8 mouse cellular contexts compared by ENCODE assay signal in the genomic region with DNA sequence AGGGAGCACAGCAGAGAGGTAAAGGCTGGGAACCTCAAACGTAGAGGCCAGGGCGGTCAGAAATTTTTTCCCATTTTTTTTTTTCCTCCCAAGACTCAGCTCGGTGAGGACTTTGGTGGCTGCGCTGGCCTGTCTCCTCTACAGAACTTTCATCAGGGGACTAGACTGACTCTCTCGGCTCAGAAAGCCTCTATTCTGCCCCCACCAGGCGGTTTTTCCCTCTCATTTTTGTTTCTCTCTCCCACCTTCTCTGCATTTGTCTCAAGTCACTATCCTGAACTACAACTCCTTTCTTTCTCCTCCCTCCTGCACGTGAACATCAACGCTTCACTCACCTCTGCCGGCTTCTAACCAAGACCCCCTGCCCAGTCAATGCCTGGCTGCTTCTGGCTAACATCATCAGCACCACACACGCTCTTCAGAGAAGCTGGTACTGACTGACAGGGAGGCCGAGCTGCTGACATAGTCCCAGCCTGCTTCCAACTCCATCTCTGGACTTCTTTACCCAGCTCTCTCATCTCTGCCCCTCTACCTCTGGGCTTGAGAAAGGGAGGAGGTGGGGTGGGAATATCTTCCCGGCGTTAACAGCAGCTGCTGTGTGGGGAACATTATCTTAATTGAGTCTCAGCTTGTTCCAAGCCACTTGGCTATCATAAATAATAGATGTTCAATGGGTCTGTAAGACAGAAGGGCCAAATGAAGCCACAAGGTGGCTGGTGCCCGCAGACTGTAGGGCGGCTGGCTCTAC.
A peak's percentile ranks its signal among the peaks of the same experiment; 100 is the strongest.
DNase-seq lines count a peak whose midpoint lies in the region; ATAC-seq and TF ChIP-seq lines count a peak whose summit lies in the region.

No protein-coding gene starts in this region.

- peak; percentile 48 for TF ChIP-seq CTCF in kidney, postnatal 0 days (IDR thresholded peaks at IDR 0.05; ENCODE audit: low read depth)
- TF ChIP-seq CTCF in bone marrow macrophage, adult 2 months (IDR thresholded peaks at IDR 0.05; ENCODE audit: low read depth, low read length): no peak

- no peaks in the 10 kb centered on the region; the same call in 1 of the 2 replicates for H3K4me1 ChIP-seq in kidney, postnatal 0 days (replicated peaks; ENCODE audit: insufficient read depth, low read length)
- peaks cover 4% of the 10 kb centered on the region; the same call in 1 of the 2 replicates for H3K4me1 ChIP-seq in bone marrow macrophage, adult 2 months (ENCODE audit: control insufficient read depth, insufficient read depth, low read length)
- H3K4me1 ChIP-seq in forebrain, embryonic 16.5 days (replicated peaks; ENCODE audit: control insufficient read depth, insufficient read depth, low read length): peaks cover 16% of the 10 kb centered on the region
- no peaks in the 10 kb centered on the region for H3K4me1 ChIP-seq in liver, embryonic 13.5 days (replicated peaks)

- no peak for ATAC-seq in kidney, postnatal 0 days (replicated peaks; ENCODE audit: low FRiP score, low read depth)
- ATAC-seq in forebrain, embryonic 16.5 days: peak; percentile 57
- ATAC-seq in liver, embryonic 13.5 days (ENCODE audit: low read depth): no peak

- H3K27ac ChIP-seq in kidney, postnatal 0 days: no peak overlapping the region
- H3K27ac ChIP-seq in bone marrow macrophage, adult 2 months (ENCODE audit: insufficient read depth, low read depth, low read length): no peak overlapping the region
- H3K27ac ChIP-seq in forebrain, embryonic 16.5 days (ENCODE audit: low read length): no peak overlapping the region
- no peak overlapping the region for H3K27ac ChIP-seq in liver, embryonic 13.5 days

- TF ChIP-seq POLR2A in bone marrow macrophage, adult 2 months (IDR thresholded peaks at IDR 0.05; ENCODE audit: borderline replicate concordance, low read depth, low read length): no peak

- no peaks in the 10 kb centered on the region for H3K36me3 ChIP-seq in kidney, postnatal 0 days (ENCODE audit: insufficient read depth, low read length)
- no peaks in the 10 kb centered on the region for H3K36me3 ChIP-seq in forebrain, embryonic 16.5 days (ENCODE audit: control insufficient read depth, insufficient read depth)
- no peaks in the 10 kb centered on the region for H3K36me3 ChIP-seq in liver, embryonic 13.5 days

- peak overlapping the region; percentile 29; the same call in 1 of the 2 replicates for H3K4me3 ChIP-seq in kidney, postnatal 0 days (replicated peaks; ENCODE audit: low read depth, low read length)
- H3K4me3 ChIP-seq in bone marrow macrophage, adult 2 months (ENCODE audit: insufficient read depth, low read length): peak overlapping the region; percentile 26
- H3K4me3 ChIP-seq in forebrain, embryonic 16.5 days (replicated peaks; ENCODE audit: low read length): peak overlapping the region; percentile 48
- H3K4me3 ChIP-seq in liver, embryonic 13.5 days (replicated peaks): 0 out of 2 replicates have a peak overlapping the region, but pooled peaks have one; percentile 16

- 0 out of 2 replicates have a peak, but pooled peaks cover 7% of the 10 kb centered on the region for H3K27me3 ChIP-seq in kidney, postnatal 0 days (ENCODE audit: insufficient read depth, low read length)
- no peaks in the 10 kb centered on the region for H3K27me3 ChIP-seq in forebrain, embryonic 16.5 days (replicated peaks; ENCODE audit: control insufficient read depth, insufficient read depth, low read length)
- H3K27me3 ChIP-seq in liver, embryonic 13.5 days: peaks cover 10% of the 10 kb centered on the region

- 9% methylated on average over 15 of the region's 15 CpGs for WGBS in kidney, postnatal 0 days
- WGBS in forebrain, embryonic 16.5 days: 11% methylated on average over 15 of the region's 15 CpGs
- 18% methylated on average over 15 of the region's 15 CpGs for WGBS in liver, embryonic 13.5 days (ENCODE audit: insufficient replicate concordance)

- H3K9me3 ChIP-seq in kidney, postnatal 0 days (replicated peaks; ENCODE audit: low read length): no peaks in the 10 kb centered on the region
- no peaks in the 10 kb centered on the region for H3K9me3 ChIP-seq in forebrain, embryonic 16.5 days (ENCODE audit: control insufficient read depth, low read length)
- no peaks in the 10 kb centered on the region for H3K9me3 ChIP-seq in liver, embryonic 13.5 days (replicated peaks)

- peak; percentile 58 for DNase-seq in kidney, postnatal 0 days (ENCODE audit: low spot score)
- DNase-seq in kidney, adult 11 months: no peak
- no peak for DNase-seq in liver, embryonic 13.5 days
- DNase-seq in thymus, postnatal 4 days: peak; percentile 13
- no peak for DNase-seq in cerebellum, adult 8-10 months
- DNase-seq in testis, postnatal 10 days (ENCODE audit: low spot score): no peak

- H3K9ac ChIP-seq in kidney, postnatal 0 days (ENCODE audit: low read depth, low read length): peak overlapping the region; percentile 19; the same call in 1 of the 2 replicates
- H3K9ac ChIP-seq in forebrain, embryonic 16.5 days (replicated peaks; ENCODE audit: low read depth, low read length): peak overlapping the region; percentile 55
- H3K9ac ChIP-seq in liver, embryonic 13.5 days: no peak overlapping the region

- H3K4me2 ChIP-seq in kidney, postnatal 0 days (ENCODE audit: low read length): peak overlapping the region; percentile 61
- H3K4me2 ChIP-seq in forebrain, embryonic 16.5 days (ENCODE audit: low read length): peak overlapping the region; percentile 83
- H3K4me2 ChIP-seq in liver, embryonic 13.5 days: peak overlapping the region; percentile 47

Comparison
In these comparisons a context has a peak if more than half of its experiments do, and no peak if none do; other contexts are left out.
1. DNase-seq: peak in kidney, postnatal 0 days (single experiment) and thymus, postnatal 4 days (single experiment); none in kidney, adult 11 months (single experiment), liver, embryonic 13.5 days (single experiment), cerebellum, adult 8-10 months (single experiment) and testis, postnatal 10 days (single experiment).
2. Peak in every context shown above with its lines, with median percentiles within 50 percentile points of each other: H3K4me2 ChIP-seq and H3K4me3 ChIP-seq.